Mouse (Mus musculus): ENCODE results near the gene Ube2q1.

DNA sequence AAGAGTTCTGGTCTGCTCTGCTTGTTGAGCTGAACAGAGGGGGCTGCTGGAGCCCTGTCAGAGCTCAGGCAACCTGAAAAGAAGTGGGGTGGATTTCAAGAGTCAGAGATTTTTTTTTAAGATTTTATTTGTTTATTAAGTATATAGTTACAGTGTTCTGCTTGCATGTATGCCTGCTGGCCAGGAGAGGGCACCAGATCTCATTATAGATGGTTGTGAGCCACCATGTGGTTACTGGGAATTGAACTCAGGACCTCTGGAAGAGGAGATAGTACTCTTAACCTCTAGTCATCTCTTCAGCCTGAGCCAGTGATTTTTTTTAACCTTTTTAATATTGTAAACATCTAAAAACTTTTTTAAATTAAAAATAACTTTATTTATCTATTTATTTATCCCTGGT, 37.4 kb downstream of the Ube2q1 start:
- TF ChIP-seq MYOG (IDR thresholded peaks at IDR 0.05; ENCODE audit: control insufficient read depth, extremely low read depth, insufficient read length) (no peak), MAX (IDR thresholded peaks at IDR 0.05) (no peak), CTCF (IDR thresholded peaks at IDR 0.05; ENCODE audit: control insufficient read depth, insufficient read depth, insufficient read length) (no peak), MYOD1 (IDR thresholded peaks at IDR 0.05; ENCODE audit: control insufficient read depth, insufficient read length, low read depth) (no peak), USF1 (IDR thresholded peaks at IDR 0.05; ENCODE audit: low read depth) (no peak)
